Mouse (Mus musculus) cerebellum, adult 2 months (tissue): Measurements from ENCODE around the gene Hormad2. TPM values are rescaled to one million over a fixed set of nuclear protein-coding genes. Genes with fewer than 3 reads are reported as not detected.

Source experiments
- DNase-seq, 2 experiments: peaks; one replicate each; pipeline ENCODE4 v3.0.0; 2021
- H3K27ac ChIP-seq: fragments of 200-500 bp; 2 replicates; pipeline ENCODE4 v1.5.1; 2012; ENCODE audit warnings: low read length, control low read depth, inconsistent platforms; ENCODE audit not compliant: insufficient read depth
- H3K27me3 ChIP-seq: fragments of 200-500 bp; 2 replicates; pipeline ENCODE4 v1.6.1; 2012; ENCODE audit warnings: inconsistent platforms, mild to moderate bottlenecking, low read length, moderate library complexity; ENCODE audit not compliant: control insufficient read depth, insufficient read depth
- H3K4me1 ChIP-seq: fragments of 200-500 bp; 2 replicates; pipeline ENCODE4 v1.6.1; 2011; ENCODE audit warnings: low read length; ENCODE audit not compliant: control insufficient read depth, insufficient read depth
- H3K4me3 ChIP-seq: fragments of 200-500 bp; replicated peaks from 2 replicates; pipeline ENCODE3; 2011; ENCODE audit warnings: mild to moderate bottlenecking, low read depth, low read length, control low read depth; ENCODE audit not compliant: insufficient read depth
- CTCF ChIP-seq: fragments of 200-500 bp; IDR thresholded peaks from 2 replicates; pipeline ENCODE4 v1.5.1; 2011; ENCODE audit warnings: low read depth, mild to moderate bottlenecking, control low read depth, low read length, moderate library complexity, borderline replicate concordance; ENCODE audit not compliant: insufficient read depth
- POLR2A ChIP-seq: fragments of 200-500 bp; IDR thresholded peaks from 2 replicates; pipeline ENCODE4 v1.6.1; 2011; ENCODE audit warnings: low read length, control low read depth, borderline replicate concordance; ENCODE audit not compliant: insufficient read depth
- WGBS: fragments of 180-500 bp; shearing (Covaris S2); methylation state at CpG from one replicate; pipeline ENCODE4 v1.1.7; 2018; 5-methylcytosine and 5-hydroxymethylcytosine counted together
- polyA plus RNA-seq: library from polyadenylated mRNA; depleted of rRNA; stranded (reverse); fragments of >200 nt; gene quantifications from 2 replicates; pipeline ENCODE4 v1.2.3, GENCODE M21; 2012

Gene Hormad2
- polyA plus RNA-seq, 1 experiment: 0.05 TPM

DNA sequence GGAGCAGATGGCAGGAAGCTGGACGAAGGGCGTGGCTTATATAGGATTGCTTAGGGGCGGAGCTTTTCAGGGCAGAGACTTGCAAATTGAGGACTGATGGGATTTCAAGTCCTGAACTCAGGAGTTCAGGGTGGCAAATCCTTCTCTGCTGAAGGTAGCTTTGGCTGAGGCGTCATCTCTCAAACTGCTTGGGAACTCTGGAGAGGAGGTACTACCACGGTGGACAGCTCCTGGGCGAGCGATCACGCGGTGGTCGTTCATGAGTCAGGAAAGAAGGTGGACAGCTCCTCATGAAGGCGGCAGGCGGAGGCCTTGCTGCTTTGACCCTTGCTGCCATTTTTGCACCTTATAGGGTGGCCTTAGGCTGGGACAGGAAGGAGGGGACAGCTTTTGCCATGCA is 20.2 kb upstream of the Hormad2 start:
- Histone ChIP-seq H3K27ac (no peak overlapping the region), H3K27me3 (no peaks in the 10 kb centered on the region), H3K4me3 (no peak overlapping the region), H3K4me1 (no peaks in the 10 kb centered on the region)
- DNase-seq: no peak
- WGBS: 45% methylated on average over 12 of the region's 12 CpGs
- no peak for TF ChIP-seq CTCF
- TF ChIP-seq POLR2A: no peak

DNA sequence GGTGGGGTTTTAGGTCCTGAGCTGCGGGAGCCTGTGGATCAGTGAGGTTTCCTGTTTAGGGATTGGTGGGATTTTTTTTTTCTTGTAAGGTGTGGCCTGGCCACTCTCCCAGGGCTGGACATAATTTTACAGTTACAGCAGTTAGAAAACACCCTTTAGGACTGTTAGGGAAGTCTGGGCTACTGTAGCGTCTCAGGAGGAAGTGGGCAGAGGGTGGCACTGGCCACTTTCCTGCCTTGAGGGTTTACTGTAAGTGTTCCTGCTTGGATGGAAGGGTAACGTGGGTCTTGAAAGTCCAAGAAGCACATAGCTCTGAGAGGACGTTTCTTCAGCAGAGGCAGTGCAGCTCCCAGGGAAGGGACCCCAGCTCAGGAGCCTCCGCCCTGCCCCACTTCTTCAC is 19.7 kb upstream of the Hormad2 start:
- 68% methylated on average over 5 of the region's 5 CpGs for WGBS
- Histone ChIP-seq H3K4me3 (no peak overlapping the region), H3K27ac (no peak overlapping the region), H3K27me3 (no peaks in the 10 kb centered on the region), H3K4me1 (no peaks in the 10 kb centered on the region)
- TF ChIP-seq POLR2A (no peak), CTCF (no peak)
- no peak for DNase-seq

DNA sequence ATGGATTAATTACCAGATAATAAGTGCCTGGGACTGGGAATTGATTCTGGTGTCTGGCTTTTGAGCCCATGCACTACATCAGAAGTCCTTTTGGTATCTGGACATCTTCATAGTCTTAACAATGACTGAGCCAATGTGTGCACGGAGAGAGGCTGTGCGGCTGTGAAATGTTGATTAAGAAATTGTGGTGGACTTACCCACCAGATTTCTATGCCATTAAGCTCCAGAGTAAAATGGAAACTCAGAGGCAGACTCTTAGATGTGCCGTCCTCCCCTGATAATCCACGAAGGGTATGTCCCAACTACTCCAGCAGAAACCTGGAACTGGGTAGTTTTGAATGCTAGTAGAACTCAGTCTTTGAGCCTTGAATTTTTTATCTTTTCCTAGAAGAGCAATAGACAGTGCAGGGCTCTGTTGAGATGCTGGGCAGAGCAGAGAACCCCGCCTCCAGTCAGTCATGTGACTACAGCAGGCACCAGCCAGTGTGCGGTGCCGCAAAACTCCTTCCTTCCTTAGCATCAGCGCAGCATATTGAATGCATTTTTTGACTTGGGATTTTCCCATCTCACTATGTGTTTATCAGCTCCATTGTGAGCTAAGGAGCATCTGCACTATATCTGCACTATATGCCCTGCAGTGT is 14.1 kb upstream of the Hormad2 start:
- H3K4me1 ChIP-seq: no peaks in the 10 kb centered on the region
- H3K4me3 ChIP-seq: no peak overlapping the region
- H3K27me3 ChIP-seq: no peaks in the 10 kb centered on the region
- no peak overlapping the region for H3K27ac ChIP-seq
- no peak for DNase-seq
- WGBS: 67% methylated on average over 8 of the region's 8 CpGs
- no peak for TF ChIP-seq CTCF
- no peak for TF ChIP-seq POLR2A

DNA sequence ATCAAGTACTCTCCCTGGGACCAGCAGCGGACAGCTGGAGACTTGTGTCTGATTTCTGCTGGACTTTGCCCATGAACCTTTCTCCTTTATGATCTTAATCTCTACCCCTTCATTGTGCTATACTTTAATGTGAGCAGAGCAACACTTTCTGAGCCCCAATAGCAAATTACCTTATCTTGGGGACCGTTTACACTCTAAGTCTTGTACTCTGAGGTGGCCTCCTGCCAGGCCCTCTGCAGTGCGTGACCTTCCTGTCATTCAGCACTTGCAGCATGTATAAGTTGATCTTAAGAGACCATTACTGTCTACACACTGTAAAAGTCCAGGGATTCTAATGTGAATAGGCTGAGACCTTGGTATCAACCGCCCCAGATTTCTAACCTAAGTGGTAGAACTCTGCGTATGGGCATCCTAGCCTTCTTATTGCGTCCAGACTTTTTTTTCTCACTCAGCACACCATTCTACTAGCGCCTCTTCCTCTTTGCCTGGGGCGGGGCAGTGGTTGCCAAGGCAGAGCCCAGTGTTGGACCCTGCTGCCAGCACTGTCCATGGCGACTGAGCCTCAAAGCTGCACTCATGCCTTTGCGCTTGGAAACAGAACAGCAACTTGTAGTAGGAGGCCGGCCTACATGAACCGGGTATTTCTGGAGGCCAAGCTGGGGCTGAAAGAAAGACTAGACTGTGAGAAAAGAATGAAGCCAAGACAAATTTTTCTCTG is 11.7 kb upstream of the Hormad2 start:
- Histone ChIP-seq H3K4me1 (no peaks in the 10 kb centered on the region), H3K27ac (no peak overlapping the region), H3K4me3 (no peak overlapping the region), H3K27me3 (no peaks in the 10 kb centered on the region)
- WGBS: 66% methylated on average over 12 of the region's 12 CpGs
- DNase-seq: peak in 1 of 2 experiments; percentile 15
- TF ChIP-seq POLR2A: no peak
- TF ChIP-seq CTCF: no peak

DNA sequence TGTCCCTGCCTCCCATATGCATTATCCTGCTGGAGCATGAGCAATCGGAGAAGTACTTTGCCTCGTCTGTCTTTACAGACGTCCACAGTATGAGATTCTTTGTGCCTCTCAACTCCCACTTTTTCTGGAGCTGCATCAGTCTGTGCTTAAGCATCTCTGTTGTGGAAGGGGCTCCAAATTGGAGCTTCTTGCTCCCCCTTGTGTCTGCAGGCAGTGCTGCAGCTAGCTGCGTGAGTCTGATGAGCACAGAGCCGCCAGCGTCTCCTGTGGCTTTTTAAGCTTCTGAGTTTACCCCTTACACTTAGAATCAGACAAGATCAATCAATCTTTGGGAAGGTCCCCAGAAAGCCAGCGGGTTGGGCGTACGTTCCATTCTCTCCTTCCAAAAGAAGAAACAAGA is 10.2 kb upstream of the Hormad2 start:
- no peak overlapping the region for H3K27ac ChIP-seq
- TF ChIP-seq CTCF: peak; percentile 61; the same call in 1 of the 2 replicates
- no peak for TF ChIP-seq POLR2A
- no peak overlapping the region for H3K4me3 ChIP-seq
- no peaks in the 10 kb centered on the region for H3K4me1 ChIP-seq
- DNase-seq: peak in 1 of 2 experiments; percentile 31
- H3K27me3 ChIP-seq: no peaks in the 10 kb centered on the region
- WGBS: 31% methylated on average over 9 of the region's 9 CpGs

DNA sequence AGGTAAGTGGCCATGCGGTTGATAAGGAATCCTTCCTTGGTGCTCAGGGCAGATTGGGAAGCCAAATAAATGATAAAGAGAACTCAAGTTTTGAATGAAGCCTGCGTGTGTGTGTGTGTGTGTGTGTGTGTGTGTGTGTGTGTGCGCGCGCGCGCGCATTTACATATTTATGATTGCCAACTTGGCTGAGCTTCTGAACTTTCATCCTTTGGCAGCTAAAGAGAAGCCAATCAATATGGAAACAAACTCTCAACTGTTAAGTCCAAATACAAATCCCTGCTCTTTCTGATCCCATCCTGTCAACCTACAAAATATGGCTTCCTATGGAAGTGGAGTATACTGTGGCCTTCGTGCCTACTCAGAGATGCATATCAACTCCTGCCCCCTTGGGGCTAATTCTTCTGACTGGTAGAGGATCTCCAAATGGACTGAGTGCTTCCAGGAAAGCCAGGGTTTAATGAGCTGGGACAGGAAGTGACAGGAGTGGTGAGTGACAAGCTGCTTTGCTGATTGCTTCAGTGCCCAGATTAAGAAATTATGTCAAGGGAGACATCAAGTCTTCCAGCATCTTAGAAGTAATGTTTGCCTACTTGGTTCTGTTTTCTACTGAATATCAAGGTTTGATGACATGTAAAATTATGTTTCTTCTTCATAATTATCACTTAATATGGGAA is 5.4 kb upstream of the Hormad2 start:
- H3K4me1 ChIP-seq: no peaks in the 10 kb centered on the region
- no peak overlapping the region for H3K4me3 ChIP-seq
- H3K27me3 ChIP-seq: no peaks in the 10 kb centered on the region
- H3K27ac ChIP-seq: no peak overlapping the region
- no peak for TF ChIP-seq CTCF
- TF ChIP-seq POLR2A: no peak
- no peak for DNase-seq
- 87% methylated on average over 9 of the region's 9 CpGs for WGBS

DNA sequence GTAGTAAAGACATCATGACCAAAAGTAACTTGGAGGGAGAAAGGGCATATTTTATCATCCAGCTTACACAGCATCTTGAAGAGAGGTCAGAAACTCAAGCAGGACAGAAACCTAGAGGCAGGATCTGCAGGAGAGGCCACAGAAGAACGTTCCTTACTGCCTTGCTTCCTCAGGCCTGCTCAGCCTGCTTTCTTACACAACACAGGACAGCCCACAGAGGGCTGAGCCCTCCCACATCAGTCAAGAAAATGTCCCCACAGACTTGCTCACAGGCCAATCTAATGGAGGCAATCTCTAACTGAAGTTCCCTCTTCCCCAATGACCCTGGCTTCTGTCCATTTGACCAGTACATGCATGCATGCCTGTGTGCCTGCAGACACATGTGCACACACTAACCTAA is 1.4 kb upstream of the Hormad2 start:
- TF ChIP-seq CTCF (no peak), POLR2A (no peak)
- DNase-seq: no peak
- 42% methylated on average over 1 of the region's 1 CpGs for WGBS
- Histone ChIP-seq H3K4me1 (no peaks in the 10 kb centered on the region), H3K27ac (no peak overlapping the region), H3K4me3 (no peak overlapping the region), H3K27me3 (no peaks in the 10 kb centered on the region)
